Mouse (Mus musculus): ENCODE measurements around the gene Ang2.
"Not testable (repeated sequence)": the region's sequence is repeated elsewhere in the genome, so short reads cannot be mapped to it uniquely, and the experiment has no call there.

Ang2 gene

DNA sequence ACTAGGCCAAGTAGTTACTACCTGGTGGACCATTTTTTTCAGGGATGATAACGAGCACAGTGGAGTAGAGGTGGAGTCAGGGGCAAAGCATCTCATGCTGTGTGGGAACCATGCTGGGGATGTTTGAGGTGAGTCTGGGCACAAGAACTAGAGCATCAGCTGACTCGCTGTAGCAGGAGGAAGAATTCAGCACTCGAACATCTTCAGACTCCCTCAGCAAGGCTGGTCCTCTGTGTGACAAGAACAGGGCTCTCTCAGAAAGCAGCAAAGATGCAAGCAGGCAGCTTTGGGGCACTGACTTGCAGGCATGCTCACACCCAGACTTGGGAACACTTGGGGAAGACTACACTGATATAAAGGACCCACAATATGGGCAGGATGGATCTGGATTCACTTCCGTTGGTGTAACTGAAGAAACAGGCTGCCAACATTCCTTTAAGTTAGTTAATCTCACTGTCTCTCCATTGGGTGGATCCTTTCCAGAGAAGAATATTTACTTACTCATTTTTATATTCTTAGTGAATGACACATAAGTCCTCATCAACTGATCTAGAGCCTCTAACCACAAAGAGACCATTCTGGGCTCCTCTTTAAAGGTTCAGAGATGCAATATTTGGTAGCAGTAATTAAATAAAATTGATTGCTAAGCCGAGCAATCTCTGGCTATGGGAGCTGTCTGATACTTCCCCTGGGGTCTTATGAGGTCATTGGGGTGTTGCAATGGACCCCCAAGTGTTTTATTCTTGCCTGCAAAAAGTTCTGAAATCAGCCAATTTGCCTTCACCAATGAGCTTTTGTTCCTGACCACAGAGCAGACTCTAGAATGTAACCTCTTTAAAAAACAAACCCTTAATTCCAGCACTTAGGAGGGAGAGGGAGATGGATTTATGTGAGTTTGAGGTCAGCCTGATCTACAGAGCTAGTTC is at the start of gene Ang2:
Ang2 (minus strand) TSS at position 51 of the 926 bp plus-strand sequence.
- DNase-seq, result no peak

DNA sequence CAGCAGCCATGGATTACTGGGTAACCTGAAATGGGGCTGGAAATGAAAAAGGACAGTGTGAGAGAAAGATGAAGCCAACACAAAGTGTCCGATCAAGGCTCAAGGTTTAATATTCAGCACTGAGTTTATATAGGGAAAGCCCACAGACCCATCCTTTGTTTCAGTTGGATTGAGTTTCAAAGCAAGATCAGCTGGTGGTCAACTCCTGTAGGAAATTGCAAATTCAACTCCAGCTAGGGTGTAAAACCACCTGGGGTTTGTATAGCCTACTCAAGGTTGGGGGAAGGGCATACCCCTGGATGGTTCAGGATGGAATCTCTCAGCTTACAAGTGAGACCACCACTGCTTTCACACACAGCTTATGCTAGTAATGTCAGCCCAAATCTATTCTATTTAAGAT is 48.8 kb upstream of the Ang2 start:
- DNase-seq, result no peak

DNA sequence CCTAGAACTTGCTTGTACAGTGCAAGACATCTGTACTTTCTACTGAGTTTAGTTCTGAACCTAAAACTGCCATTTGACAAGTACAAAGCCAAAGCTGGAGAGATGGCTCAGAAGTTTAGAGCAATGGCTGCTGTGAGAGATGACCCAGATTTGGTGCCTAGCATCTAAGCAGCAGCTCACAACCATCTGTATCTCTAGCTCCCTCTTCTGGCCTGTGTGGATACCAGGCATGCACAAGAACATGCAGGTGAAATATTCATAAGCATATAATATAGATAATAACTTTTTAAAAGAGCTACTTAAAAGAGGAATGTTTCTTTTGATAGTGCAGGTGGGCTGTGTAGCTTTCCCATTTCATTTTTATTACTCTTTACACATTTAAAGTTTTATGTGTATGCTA is 42.0 kb upstream of the Ang2 start:
- peak; percentile 46 to 55 for DNase-seq

DNA sequence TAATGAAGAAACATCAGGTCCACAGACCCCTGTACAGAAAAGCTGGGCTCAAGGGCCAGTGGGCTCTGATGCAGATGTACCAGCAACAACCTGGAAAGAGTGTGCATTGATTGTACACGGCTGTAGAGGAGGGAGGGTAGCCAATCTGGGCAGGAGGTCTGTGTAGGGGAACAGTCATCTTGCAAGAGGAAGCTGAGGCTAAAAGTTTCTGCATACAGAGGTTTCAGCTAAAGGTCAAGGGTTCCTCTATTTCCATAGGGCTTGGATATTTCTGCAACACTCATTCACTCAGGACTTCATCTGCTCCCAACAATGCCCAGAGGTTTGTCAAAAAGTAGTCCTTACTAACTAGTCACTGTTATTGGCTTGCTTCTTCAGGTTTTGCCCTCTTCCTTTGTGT is 38.5 kb upstream of the Ang2 start:
- DNase-seq, result not testable (repeated sequence)

DNA sequence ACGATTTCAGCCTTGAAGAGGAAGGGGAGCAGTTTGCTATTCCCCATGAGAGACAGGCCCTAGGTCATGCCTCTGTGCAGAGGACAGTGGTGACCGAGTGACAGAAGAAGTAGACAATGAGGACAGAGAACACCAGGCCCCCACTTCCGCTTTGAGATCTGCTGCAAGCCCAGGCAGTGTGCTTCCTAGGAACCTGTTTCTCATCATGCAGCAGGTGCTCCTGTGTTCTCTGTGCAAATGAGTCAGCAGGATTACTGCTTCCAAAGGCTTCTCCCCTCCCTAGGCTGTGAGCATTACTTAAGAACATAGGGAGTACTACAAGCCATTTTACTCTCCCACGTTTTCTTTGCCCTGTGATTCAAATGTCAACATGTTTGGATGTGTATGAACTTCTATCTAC is 30.7 kb upstream of the Ang2 start:
- not testable (repeated sequence) for DNase-seq

DNA sequence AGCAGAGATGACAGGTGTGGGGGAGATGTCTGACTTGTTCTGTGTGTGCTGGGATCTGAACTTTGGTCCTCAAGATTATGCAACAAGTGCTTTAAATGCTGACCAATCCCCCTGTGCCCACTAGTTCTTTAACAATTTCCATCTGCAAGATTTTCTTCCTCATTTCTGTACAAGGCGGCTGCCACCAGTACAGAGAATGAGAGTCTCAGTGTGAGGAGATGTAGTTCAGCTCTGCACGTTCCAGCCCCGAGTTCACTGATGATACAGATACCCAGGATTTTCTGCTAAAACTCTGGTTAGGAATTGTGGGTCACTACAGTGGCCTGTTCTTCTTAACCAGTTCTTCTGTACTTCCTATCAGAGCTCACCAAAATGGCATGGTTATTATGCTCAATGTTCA is 21.1 kb upstream of the Ang2 start:
- not testable (repeated sequence) for DNase-seq

DNA sequence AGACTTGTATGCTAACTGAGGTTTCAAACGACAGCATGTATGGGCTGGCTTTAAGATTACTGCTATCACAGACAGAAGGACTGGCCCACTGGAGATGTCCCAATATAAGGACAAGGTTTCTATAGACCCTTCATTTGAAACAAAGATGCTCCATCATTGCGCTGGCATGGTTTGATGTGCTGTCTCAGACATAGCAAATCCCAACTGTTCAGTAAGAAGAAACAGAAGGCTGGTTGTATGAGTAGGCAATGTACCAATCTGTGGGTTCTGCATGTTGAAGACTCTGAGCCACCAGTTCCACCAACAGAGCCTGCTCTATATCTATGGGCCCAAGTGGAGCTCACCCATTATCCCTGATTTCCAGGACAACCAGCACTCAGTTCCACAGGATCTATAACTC is 4.2 kb upstream of the Ang2 start, which contains the start of gene Ear14:
Ear14 (plus strand) TSS at position 277 of the 400 bp plus-strand sequence.
- DNase-seq, result no peak

DNA sequence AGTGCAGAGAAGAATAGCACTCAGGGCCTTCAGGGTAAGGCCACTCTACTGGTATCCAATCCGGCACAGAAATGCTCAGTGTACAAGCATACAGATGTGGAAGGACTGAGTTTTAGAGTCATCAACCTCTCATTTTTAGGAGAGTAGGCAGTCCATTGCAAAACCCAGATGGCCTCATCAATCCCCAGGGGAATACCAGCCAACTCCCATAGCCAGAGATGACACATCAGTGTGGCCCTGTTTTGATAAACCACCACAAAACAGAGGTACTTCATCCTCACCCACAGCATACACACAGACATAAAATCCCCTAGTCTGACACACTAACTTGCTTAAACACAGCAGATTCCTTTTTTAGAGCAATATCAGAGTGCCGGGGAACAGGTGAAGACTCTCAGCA is 1.5 kb upstream of the Ang2 start:
- DNase-seq, result no peak

DNA sequence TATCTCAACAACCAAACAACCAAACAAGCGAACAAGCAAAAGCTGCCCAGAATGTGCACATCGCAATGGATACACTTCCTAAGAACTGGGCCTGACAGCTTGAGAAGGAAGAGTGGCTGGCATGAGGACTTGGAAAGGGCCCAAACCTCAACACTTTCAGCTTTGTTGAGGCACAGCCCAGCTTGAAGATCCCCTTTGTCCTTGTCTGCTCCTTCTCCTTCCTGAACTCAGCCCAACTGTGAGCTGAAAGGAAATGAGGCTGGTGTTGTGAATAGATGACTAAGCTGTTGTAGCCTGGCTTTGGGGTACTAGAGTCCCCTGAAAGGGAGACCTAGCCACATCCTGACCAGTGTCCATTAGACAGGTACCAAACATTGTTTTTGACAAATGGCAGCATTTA is 1.1 kb upstream of the Ang2 start:
- no peak for DNase-seq

DNA sequence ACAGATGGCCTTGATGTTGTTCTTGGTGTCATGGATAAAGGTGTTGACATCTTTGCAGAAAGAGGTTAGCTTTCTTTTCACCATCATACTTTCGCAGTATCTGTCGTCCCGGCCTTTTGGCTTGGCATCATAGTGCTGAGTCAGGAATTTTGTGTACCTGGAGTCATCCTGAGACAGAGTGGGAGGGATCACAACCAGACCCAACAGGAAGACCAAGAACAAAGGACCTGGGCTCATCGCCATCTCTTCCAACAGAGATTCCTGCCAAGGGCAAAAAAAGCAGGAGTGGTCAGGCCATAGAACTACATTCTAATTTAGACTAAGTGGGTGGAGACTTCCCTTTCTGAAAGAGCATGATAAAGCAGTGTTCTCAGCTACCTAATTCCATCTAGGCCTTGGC is 3.3 kb downstream of the Ang2 start:
- peak; percentile 49 to 63 for DNase-seq

DNA sequence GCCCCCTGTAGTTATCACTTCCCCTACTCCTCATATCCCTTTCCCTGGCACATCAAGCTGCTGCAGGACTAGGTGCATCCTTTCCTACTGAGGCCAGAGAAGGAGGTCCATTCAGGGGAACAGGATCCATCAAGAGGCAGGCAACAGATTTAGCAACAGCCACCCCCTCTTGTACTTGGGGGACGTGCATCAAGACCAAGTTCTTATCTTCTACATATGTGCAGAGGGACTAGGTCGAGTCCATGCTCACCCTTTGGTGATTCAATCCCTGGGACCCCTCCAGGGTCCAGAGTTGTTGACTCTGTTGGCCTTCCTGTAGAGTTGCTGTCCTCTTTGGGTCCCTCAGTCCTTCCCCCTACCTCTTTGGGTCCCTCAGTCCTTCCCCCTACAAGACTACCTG is 17.9 kb downstream of the Ang2 start:
- not testable (repeated sequence) for DNase-seq

DNA sequence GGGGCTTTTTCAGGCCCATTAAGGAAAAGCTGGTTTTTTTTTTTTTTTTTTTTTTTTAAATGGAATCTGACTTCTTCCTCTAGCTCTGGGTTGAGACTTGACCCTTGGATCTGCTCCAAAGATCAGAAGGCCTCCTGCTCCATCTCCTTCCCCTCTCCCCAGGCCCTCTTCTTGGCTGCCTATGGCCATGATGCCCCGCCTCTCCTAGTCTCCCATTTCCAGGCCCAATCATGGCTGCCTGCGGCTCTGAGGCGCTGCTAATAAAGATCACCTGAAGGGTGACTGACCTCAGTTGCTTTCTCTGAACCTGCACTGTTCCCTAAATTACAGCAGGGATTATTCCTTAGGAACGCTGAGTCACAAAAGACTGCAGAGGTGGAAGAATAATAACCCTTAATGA is 25.1 kb downstream of the Ang2 start:
- no peak for DNase-seq

DNA sequence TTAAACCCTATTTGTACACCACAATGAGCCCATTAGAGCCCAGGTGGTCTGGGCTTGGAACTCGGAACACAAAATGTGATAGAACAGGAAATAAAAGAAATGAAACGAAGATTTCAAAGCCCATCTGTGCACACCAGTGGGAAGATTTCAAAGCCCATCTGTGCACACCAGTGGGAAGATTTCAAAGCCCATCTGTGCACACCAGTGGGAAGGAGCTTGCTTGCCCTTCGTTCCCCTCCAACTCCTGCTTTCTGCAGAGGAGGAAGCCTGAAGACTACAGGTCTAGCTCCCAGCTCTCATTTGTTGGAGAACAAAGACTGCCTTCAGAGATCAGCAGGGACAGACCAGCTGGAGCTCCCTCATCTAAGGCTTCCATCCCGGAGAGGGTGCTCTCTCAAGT is 26.0 kb downstream of the Ang2 start:
- DNase-seq, result not testable (repeated sequence)

DNA sequence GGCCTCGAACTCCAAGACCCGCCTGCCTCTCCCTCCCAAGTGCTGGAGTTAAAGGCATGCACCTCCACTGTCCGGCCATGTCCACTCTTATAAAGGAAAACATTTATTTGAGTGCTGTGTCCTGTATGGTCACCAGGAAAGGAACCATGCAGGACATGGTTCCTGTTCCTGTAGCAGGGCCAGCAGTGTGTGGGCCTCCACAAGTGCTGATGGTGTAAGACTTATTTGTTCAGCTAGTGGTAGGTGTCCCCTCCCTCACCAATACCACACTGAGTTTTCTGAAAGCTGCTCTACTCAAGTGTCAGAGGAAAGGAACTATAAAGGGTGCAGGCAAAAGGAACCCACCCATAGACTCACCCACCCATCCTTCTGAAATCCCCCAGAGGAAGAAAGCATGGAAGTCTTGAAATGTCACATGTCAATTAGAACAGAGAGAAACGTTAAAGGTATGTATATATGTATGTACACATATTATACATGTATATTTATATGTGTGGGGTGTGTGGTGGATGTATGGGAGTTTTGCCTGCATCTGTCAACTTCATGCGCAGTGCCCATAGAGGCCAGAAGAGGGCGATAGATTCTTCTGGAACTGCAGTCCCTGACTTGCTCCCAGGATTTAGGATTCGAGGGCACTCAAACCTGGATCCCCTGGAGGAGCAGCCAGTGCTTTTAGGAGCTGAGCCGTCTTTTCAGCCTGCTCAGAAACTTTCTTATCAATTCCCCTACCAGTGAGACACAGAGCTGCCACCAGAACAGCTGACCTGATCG is 26.7 kb downstream of the Ang2 start:
- peak in 1 of 2 experiments; percentile 56 for DNase-seq

DNA sequence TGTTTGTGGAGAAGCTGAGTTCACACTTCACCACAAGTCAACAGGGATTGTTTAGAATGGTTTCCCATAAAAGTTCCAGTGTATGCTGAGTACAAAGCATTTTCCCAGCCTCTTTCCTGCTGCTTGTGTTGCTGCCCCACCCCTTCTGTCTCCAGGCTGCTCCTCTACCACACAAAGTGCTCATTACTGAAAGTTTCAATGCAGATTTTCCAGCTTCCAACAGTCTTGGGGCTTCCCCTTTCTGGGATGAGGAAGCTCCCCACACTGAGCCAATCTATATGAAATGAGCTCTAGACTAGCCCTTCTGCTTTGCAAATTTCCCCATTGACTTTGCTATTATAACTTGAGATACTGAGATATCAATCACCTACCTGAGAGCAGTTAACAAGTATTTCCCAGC is 32.9 kb downstream of the Ang2 start:
- no peak for DNase-seq

DNA sequence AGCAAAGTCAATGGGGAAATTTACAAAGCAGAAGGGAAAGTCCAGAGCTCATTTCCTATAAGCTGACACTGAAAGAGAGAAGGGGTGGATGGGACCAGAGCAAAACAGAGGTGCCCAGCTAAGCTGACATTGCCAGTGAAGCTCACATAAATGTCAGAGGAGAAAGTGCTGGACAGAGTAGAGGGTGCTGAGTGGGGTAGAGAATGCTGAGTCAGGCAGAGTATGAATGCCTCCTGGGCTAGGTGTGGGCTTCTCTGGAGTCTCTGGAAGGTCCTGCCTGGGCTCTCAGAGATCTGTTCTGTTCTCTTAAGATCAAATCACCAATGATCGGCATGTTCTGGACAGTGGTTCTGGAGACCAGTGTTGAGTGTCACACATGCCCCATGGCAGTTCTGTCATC is 33.5 kb downstream of the Ang2 start:
- no peak for DNase-seq

DNA sequence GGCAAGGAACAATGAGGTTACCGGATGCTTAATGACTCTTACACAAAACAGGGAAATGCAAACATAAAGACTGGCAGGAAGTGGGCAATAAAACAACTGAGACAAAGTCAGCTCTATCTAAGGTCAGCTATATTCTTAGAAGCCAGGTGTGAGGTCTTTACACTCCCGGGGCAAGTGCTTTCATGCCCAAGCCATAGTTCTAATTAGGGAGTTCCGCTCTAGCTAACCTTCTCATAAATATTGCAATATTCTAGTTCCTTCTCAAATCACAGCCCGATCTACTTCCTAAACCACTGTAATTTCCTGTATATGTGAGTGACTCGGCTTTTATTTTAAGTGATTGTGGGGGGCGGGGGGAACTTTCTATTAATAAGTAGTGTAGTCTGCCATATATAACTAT is 35.6 kb downstream of the Ang2 start:
- not testable (repeated sequence) for DNase-seq

DNA sequence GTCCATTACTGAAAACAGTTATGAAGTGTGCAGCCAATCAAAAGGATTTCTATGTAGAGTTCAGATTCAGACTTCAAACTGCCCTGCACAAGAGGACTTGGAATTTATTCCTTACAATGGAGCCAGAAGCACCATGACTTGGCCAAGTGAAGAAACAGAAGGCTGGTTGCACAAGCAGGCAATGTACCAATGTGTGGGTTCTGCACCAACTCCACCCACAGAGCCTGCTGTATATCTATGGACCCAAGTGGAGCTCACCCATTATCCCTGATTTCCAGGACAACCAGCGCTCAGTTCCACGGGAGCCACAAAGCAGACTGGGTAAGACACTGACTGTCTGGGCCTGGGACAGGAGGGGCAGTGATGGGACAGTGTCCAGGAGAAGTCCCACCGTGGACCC is 37.0 kb downstream of the Ang2 start, which contains the start of gene Rnase2b:
Rnase2b (plus strand) TSS at position 285 of the 400 bp plus-strand sequence.
- not testable (repeated sequence) for DNase-seq

DNA sequence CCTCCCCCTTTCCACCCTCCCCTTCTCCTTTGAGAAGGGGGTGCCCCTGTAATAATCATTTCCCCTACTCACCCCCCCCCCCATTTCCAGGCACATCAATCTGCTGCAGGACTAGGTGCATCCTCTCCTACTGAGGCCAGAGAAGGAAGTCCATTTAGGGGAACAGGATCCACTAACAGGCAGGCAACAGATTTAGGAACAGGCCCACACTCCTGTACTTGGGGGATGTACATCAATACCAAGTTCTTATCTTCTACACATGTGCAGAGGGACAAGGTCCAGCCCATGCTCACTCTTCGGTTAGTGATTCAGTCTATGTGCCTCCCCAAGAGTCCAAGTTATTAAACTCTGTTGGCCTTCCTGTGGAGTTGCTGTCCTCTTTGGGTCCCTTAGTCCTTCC is 41.9 kb downstream of the Ang2 start:
- no peak for DNase-seq

DNA sequence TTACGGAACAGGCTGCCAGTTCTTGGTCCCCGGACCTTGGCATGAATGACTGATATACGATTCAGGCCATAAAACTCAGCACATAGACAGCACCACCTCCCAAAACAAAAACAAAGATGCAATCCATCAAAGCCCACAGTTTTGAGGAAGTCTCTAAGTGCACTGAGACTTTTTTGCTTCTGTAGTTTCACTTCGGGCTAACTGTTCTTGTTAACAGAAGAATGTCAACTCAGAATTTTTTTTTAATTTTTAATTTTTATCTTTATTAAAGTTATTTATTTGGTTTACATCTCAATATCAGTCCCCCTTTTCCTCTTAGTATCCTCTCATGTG is 42.2 kb downstream of the Ang2 start:
- no peak for DNase-seq

DNA sequence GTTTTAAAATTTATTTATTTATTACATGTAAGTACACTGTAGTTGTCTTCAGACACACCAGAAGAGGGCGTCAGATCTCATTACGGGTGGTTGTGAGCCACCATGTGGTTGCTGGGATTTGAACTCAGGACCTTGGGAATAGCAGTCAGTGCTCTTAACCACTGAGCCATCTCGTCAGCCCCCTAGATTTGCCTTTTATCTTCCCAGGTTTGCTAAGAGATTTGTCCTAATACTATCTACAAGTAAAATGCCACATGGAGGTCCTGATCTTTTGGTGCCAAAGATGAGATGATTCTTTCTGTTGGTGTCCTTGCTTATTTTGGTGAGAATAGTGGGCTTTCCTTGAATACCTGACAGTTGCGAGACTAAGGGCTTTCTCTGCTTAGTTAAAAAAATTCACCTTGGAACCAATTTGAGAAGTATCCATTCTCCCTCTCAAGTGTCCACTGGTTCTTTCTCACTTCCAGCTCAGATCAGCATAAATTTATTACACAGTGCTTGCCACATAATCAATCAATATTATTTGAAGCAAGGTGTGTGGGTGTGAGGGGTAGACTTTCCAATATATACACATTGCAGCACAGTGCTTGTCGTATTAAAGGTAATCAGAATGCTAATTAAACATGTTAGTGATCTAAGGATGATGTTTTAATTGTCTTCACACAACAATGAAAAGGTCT is 42.8 kb downstream of the Ang2 start:
- DNase-seq, result no peak

DNA sequence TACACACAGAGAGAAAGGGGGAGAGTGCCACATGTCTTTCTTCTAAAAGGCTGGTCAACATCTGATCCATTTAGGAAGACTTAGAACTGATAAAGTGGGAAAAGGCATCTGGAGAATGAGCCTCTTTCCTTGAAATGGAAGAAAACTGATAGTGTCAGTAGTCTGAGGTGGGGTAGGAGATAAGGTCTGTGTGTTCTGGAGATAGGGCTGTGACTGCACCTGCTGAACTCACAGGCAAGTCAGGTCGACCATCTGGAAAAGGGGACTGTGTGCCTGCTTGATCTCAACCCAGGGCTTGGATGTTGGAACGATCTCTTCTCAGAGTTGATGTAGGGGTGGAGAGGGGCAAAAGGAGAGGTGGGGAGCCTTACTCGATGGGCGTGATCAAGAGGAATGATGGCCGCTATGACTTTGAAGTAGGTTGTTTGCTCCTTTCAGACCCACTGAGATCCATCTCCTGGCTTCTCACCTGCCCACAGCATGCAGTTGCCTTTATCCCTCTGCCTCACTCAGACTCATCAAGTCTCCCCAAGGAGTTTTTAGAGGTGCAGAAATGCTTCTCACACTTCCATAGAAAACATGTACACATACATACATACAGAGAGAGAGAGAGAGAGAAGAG is 46.6 kb downstream of the Ang2 start:
- no peak for DNase-seq
